Mouse (Mus musculus) ES-Bruce4 (cell line): ENCODE data around the gene Gm12169. TPM values are rescaled to one million over a fixed set of nuclear protein-coding genes. Genes with fewer than 3 reads are reported as not detected.

Experiments
- H3K27ac ChIP-seq: 2 replicates; pipeline ENCODE4 v1.5.1; 2012; ENCODE audit warnings: low read length, inconsistent platforms; ENCODE audit not compliant: insufficient read depth
- H3K27me3 ChIP-seq: 2 replicates; pipeline ENCODE4 v1.6.1; 2012; ENCODE audit warnings: mild to moderate bottlenecking, low read length, inconsistent platforms; ENCODE audit not compliant: control insufficient read depth, poor library complexity, insufficient read depth, severe bottlenecking
- H3K36me3 ChIP-seq: 2 replicates; pipeline ENCODE4 v1.6.1; 2012; ENCODE audit warnings: inconsistent platforms, mild to moderate bottlenecking, low read length, moderate library complexity; ENCODE audit not compliant: control insufficient read depth, poor library complexity, insufficient read depth, severe bottlenecking
- H3K4me1 ChIP-seq: one replicate; pipeline ENCODE4 v1.8.1; 2011; ENCODE audit warnings: low read length; ENCODE audit not compliant: control insufficient read depth, insufficient read depth
- H3K4me3 ChIP-seq: 2 replicates; pipeline ENCODE4 v1.5.1; 2011; ENCODE audit warnings: low read depth, mild to moderate bottlenecking, low read length
- H3K9ac ChIP-seq: 2 replicates; pipeline ENCODE4 v1.6.1; 2012; ENCODE audit warnings: low read depth, mild to moderate bottlenecking, inconsistent platforms; ENCODE audit not compliant: poor library complexity, severe bottlenecking
- H3K9me3 ChIP-seq: replicated peaks from 2 replicates; pipeline ENCODE4 v1.6.1; 2012; ENCODE audit warnings: mild to moderate bottlenecking, low read length, inconsistent platforms; ENCODE audit not compliant: control insufficient read depth, poor library complexity, insufficient read depth, severe bottlenecking
- CTCF ChIP-seq: IDR thresholded peaks from one replicate; pipeline ENCODE4 v1.8.1; 2011; ENCODE audit warnings: low read depth, low read length
- EP300 ChIP-seq: IDR thresholded peaks from 2 replicates; pipeline ENCODE4 v1.6.1; 2011; ENCODE audit warnings: low read depth, low read length; ENCODE audit not compliant: insufficient read depth
- POLR2A ChIP-seq: IDR thresholded peaks from one replicate; pipeline ENCODE4 v1.8.1; 2011; ENCODE audit warnings: low read length; ENCODE audit not compliant: insufficient read depth
- polyA plus RNA-seq: library from polyadenylated mRNA; stranded (reverse); fragments of >200 nt; gene quantifications from 2 replicates; pipeline ENCODE4 v1.2.4, GENCODE M21; 2011; ENCODE audit warnings: low read depth; ENCODE audit not compliant: missing spikeins, insufficient read depth, insufficient read length

Gene Gm12169
- polyA plus RNA-seq, 1 experiment: not detected

GRCm38 (mm10) chr11:46549721-46550120 is 25.7 kb downstream of the Gm12169 start:
- Histone ChIP-seq H3K36me3 (no peaks in the 10 kb centered on the region), H3K27ac (no peak overlapping the region), H3K27me3 (no peaks in the 10 kb centered on the region), H3K4me3 (no peak overlapping the region), H3K9me3 (no peaks in the 10 kb centered on the region), H3K4me1 (no peaks in the 10 kb centered on the region), H3K9ac (no peak overlapping the region)
- TF ChIP-seq POLR2A: no peak
- no peak for TF ChIP-seq CTCF
- no peak for TF ChIP-seq EP300

DNA sequence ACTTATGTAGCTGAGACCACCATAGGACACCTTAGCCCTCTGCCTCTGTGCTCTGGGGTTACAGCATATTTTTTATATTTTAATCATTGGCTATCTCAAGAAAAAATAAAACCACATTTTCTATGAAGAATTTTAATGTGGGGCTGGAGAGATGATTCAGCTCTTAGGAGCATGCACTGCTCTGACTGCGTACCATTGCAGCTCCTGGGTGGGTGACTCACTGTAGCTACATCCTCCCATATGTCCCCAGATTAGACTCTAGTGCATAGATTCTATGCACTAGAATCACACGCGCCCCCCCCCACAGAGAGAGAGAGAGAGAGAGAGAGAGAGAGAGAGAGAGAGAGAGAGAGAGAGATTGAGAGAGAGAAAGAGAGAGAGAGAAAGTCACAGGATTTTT is 28.7 kb downstream of the Gm12169 start:
- TF ChIP-seq POLR2A (no peak), EP300 (no peak), CTCF (no peak)
- H3K4me3 ChIP-seq: no peak overlapping the region
- no peaks in the 10 kb centered on the region for H3K4me1 ChIP-seq
- H3K36me3 ChIP-seq: no peaks in the 10 kb centered on the region
- no peaks in the 10 kb centered on the region for H3K9me3 ChIP-seq
- no peak overlapping the region for H3K9ac ChIP-seq
- H3K27ac ChIP-seq: no peak overlapping the region
- H3K27me3 ChIP-seq: no peaks in the 10 kb centered on the region

- Histone ChIP-seq H3K9me3 (no peaks in the 10 kb centered on the region), H3K4me1 (peaks cover 2% of the 10 kb centered on the region), H3K27me3 (no peaks in the 10 kb centered on the region), H3K36me3 (no peaks in the 10 kb centered on the region), H3K9ac (no peak overlapping the region), H3K27ac (no peak overlapping the region), H3K4me3 (no peak overlapping the region)
- TF ChIP-seq POLR2A: no peak
- no peak for TF ChIP-seq EP300
Measured at GRCm38 (mm10) chr11:46561096-46561495, 37.1 kb downstream of the Gm12169 start.

GRCm38 (mm10) chr11:46564671-46565070 is 40.7 kb downstream of the Gm12169 start:
- TF ChIP-seq EP300 (no peak), POLR2A (no peak), CTCF (no peak)
- H3K36me3 ChIP-seq: no peaks in the 10 kb centered on the region
- H3K27me3 ChIP-seq: no peaks in the 10 kb centered on the region
- no peak overlapping the region for H3K4me3 ChIP-seq
- H3K4me1 ChIP-seq: peaks cover 2% of the 10 kb centered on the region
- no peaks in the 10 kb centered on the region for H3K9me3 ChIP-seq
- no peak overlapping the region for H3K9ac ChIP-seq
- H3K27ac ChIP-seq: no peak overlapping the region

DNA sequence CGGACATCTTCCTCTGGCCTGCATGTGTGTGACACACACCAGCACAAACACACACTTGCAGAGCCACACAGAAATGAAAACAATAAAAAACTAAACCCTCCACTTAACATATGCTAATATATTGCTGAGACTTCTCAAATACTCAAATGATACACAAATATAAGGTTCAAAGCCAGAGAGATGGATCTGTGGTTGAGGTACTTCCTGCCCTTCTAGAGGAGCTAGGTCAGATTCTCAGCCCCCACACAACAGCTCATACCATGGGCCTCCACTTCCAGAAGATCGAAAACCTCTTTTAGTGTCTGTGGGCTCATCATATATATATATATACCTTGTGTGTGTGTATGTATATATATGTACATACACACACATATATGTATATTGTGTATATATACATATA is 42.0 kb downstream of the Gm12169 start:
- no peak for TF ChIP-seq POLR2A
- no peak for TF ChIP-seq EP300
- no peak for TF ChIP-seq CTCF
- Histone ChIP-seq H3K27ac (no peak overlapping the region), H3K9me3 (no peaks in the 10 kb centered on the region), H3K4me1 (peaks cover 2% of the 10 kb centered on the region), H3K9ac (no peak overlapping the region), H3K27me3 (no peaks in the 10 kb centered on the region), H3K36me3 (no peaks in the 10 kb centered on the region), H3K4me3 (no peak overlapping the region)

GRCm38 (mm10) chr11:46569107-46569506 is 45.1 kb downstream of the Gm12169 start:
- Histone ChIP-seq H3K9ac (no peak overlapping the region), H3K4me3 (no peak overlapping the region), H3K4me1 (no peaks in the 10 kb centered on the region), H3K27ac (no peak overlapping the region), H3K36me3 (no peaks in the 10 kb centered on the region), H3K27me3 (no peaks in the 10 kb centered on the region), H3K9me3 (no peaks in the 10 kb centered on the region)
- TF ChIP-seq CTCF (no peak), EP300 (no peak), POLR2A (no peak)
